Mouse (Mus musculus) lung, adult 2 months (tissue): ENCODE measurements around the gene Gm42906. TPM values are rescaled to one million over a fixed set of nuclear protein-coding genes. Genes with fewer than 3 reads are reported as not detected.

Experiments
- DNase-seq: peaks from one replicate; pipeline ENCODE4 v3.0.0; 2022
- H3K4me1 ChIP-seq: fragments of 200-500 bp; 2 replicates; pipeline ENCODE4 v1.6.1; 2011; ENCODE audit warnings: low read length; ENCODE audit not compliant: control insufficient read depth, insufficient read depth
- H3K4me3 ChIP-seq: fragments of 200-500 bp; replicated peaks from 2 replicates; pipeline ENCODE3; 2011; ENCODE audit warnings: low read depth, mild to moderate bottlenecking, control low read depth, low read length; ENCODE audit errors: extremely low read depth
- CTCF ChIP-seq: fragments of 200-500 bp; IDR thresholded peaks from 2 replicates; pipeline ENCODE4 v1.5.1; 2011; ENCODE audit warnings: mild to moderate bottlenecking, low read length, control low read depth; ENCODE audit not compliant: insufficient read depth
- POLR2A ChIP-seq: fragments of 200-500 bp; IDR thresholded peaks from 2 replicates; pipeline ENCODE4 v1.6.1; 2011; ENCODE audit warnings: low read depth, mild to moderate bottlenecking, control low read depth, low read length, borderline replicate concordance; ENCODE audit errors: extremely low read depth
- WGBS: fragments of 180-500 bp; shearing (Covaris S2); methylation state at CpG from one replicate; pipeline ENCODE4 v1.1.7; 2018; 5-methylcytosine and 5-hydroxymethylcytosine counted together
- polyA plus RNA-seq: library from polyadenylated mRNA; depleted of rRNA; stranded (reverse); fragments of >200 nt; gene quantifications from 2 replicates; pipeline ENCODE4 v1.2.3, GENCODE M21; 2012

Gene Gm42906
- polyA plus RNA-seq, 1 experiment: not detected

- TF ChIP-seq CTCF (no peak), POLR2A (no peak)
- no peak for DNase-seq
- Histone ChIP-seq H3K4me1 (peaks cover 35% of the 10 kb centered on the region), H3K4me3 (no peak overlapping the region)
- 73% methylated on average over 6 of the region's 6 CpGs for WGBS
Observed at GRCm38 (mm10) chr5:151167641-151168040, 260.3 kb downstream of the Gm42906 start.

- Histone ChIP-seq H3K4me1 (peaks cover 30% of the 10 kb centered on the region), H3K4me3 (no peak overlapping the region)
- DNase-seq: peak; percentile 72
- 26% methylated on average over 5 of the region's 5 CpGs for WGBS
- no peak for TF ChIP-seq CTCF
- no peak for TF ChIP-seq POLR2A
Observed at GRCm38 (mm10) chr5:151166266-151166665, 261.7 kb downstream of the Gm42906 start.

DNA sequence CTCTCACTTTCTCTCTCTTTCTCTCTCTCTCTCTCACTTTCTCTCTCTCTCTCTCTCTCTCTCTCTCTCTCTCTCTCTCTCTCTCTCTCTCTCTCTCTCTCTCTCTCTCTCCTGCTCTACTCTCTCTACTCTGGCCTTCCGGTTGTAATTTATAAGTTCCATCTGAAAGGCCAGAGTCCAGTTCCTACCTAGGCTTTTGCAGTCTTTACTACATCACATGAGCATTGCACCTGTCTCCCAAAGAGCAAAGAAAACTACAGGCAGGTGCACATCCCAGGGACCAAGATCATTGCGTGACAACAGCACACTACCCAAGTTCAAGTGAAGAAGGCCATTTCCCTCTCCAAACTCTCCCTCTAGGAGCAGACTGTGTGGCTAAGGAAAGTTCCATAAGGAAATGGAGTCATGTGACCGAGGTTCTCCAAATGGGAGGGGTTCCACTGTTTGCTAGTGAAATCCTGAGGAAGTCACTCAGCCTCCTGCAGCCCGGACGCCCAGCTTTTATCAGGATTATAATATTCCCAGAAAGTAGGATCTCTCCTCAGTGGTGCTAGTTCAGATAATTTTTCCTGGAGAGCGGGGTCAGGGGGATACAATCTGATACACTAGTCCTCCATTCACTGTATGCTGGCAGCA lies 262.5 kb downstream of the Gm42906 start:
- no peak for DNase-seq
- peaks cover 30% of the 10 kb centered on the region for H3K4me1 ChIP-seq
- WGBS: 47% methylated on average over 6 of the region's 6 CpGs
- no peak for TF ChIP-seq CTCF
- no peak overlapping the region for H3K4me3 ChIP-seq

DNA sequence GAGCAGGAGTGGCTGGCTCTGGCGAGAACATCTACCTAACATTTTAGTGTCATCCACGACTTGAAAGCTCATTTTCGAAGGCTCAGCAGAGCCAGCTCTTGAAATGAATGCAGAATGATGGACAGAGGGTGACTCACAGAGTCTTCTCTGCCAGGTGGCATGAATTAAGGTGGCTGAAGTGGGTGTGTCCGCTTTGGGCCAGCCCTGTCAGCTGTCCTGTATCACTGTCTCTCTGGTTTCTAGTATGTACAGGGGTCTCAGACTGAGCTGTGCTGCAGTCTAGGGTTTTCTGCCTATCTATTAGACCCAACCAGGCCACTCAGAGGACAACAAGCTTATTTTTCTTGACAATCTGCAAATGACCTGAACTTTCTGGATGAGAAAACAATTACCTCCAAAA lies 263.1 kb downstream of the Gm42906 start:
- no peak overlapping the region for H3K4me3 ChIP-seq
- TF ChIP-seq POLR2A: no peak
- TF ChIP-seq CTCF: no peak
- no peak for DNase-seq
- peaks cover 26% of the 10 kb centered on the region for H3K4me1 ChIP-seq
- 70% methylated on average over 4 of the region's 4 CpGs for WGBS

GRCm38 (mm10) chr5:151162642-151163041 lies 265.3 kb downstream of the Gm42906 start:
- no peak for DNase-seq
- Histone ChIP-seq H3K4me3 (no peak overlapping the region), H3K4me1 (peaks cover 18% of the 10 kb centered on the region)
- 79% methylated on average over 3 of the region's 3 CpGs for WGBS
- TF ChIP-seq CTCF (no peak), POLR2A (no peak)

GRCm38 (mm10) chr5:151155247-151155646 lies 272.7 kb downstream of the Gm42906 start:
- no peak for DNase-seq

DNA sequence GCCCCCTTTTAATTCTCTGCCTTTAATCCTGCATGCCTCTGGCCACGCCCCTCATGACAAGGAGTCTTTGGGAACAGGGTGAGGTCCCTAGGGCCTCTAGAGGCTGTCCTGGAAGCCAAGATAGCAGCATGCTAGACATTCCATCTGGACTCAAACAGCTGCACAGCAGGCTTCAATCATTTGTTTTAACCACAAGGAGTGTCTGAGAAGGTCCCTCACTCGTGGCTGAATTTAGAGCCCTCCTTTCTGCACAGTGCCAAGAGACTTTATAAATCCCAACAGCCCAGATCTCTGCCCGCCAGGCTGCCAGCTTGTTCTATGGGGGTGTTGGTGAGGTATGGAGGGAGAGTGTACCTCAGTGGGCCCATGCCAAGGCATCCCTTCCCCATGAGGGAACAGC lies 273.2 kb downstream of the Gm42906 start:
- Histone ChIP-seq H3K4me3 (no peak overlapping the region), H3K4me1 (peaks cover 21% of the 10 kb centered on the region)
- DNase-seq: peak; percentile 54
- TF ChIP-seq CTCF (no peak), POLR2A (no peak)
- WGBS: 33% methylated on average over 3 of the region's 3 CpGs

More at GRCm38 (mm10) chr5:151155247-151155646, 272.7 kb downstream of the Gm42906 start:
- Histone ChIP-seq H3K4me3 (no peak overlapping the region), H3K4me1 (peaks cover 21% of the 10 kb centered on the region)
- no peak for TF ChIP-seq POLR2A
- WGBS: 69% methylated on average over 1 of the region's 1 CpGs

DNA sequence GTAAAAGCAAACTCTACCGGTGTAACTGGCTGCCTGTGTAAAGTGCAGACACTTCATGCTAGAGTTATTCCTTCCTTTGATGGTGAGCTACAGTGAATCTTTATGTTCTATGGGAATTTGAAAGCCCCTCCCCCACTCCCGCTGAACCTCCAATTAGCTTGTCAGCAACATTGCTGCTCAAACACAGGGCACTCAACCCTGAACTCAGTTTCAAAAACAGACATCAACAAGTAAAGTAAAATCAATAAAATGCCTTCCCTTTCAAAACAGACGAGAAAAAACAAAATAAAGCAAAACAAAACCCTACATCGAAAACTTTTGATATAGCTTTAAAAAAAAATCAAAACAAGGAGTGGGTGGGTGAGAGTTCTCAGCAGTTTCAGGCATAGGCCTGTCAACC lies 273.9 kb downstream of the Gm42906 start:
- 73% methylated on average over 4 of the region's 4 CpGs for WGBS
- no peak for TF ChIP-seq POLR2A
- H3K4me3 ChIP-seq: no peak overlapping the region
- DNase-seq: no peak
- H3K4me1 ChIP-seq: peaks cover 21% of the 10 kb centered on the region

- 61% methylated on average over 9 of the region's 9 CpGs for WGBS
- peaks cover 19% of the 10 kb centered on the region for H3K4me1 ChIP-seq
- H3K4me3 ChIP-seq: no peak overlapping the region
- no peak for TF ChIP-seq CTCF
- TF ChIP-seq POLR2A: no peak
- no peak for DNase-seq
Observed at GRCm38 (mm10) chr5:151151549-151151948, 276.4 kb downstream of the Gm42906 start.

DNA sequence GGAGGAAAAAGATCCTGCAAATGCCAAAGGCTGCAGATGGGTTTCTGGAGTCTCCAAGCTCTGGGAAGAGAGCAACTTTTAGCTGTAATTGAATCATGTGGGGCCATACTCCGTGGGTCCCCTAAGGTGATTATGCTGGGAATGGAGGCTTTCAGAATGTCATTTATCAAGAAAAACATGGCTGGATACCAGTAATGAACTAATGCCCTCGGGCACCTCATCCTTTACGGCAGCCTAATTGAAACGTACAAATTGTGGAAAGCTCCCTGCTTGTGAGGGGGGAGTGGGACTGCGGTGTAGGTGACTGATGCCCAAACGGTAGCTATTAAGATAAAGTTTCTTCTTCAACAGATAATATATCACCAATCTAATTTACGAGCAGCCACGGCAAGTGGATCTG lies 278.5 kb downstream of the Gm42906 start:
- no peak for DNase-seq
- TF ChIP-seq CTCF (no peak), POLR2A (no peak)
- Histone ChIP-seq H3K4me3 (no peak overlapping the region), H3K4me1 (peaks cover 4% of the 10 kb centered on the region)
- 66% methylated on average over 8 of the region's 8 CpGs for whole genome bisulfite sequencing
